Mouse (Mus musculus): ENCODE results near the gene Bicc1.

DNA sequence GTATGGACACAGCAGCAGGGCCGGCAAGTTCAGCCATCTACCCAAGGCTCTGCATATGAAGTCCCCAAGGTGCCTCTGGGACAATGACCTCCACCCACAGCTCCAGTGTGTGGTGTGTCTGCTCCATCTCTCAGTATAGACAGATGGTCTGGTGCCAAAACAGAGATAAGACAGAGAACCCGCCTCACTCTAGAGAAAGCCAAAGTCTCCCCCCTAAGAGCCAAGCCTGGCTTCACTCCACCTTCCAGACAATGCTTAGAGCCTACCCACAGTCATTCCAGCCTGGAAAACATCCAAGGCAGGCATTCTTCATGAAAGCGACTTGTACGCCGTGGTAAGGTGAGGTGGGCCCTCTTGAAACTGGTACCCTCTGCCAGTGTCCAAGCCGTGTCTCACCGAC lies 107.3 kb downstream of the Bicc1 start:
- TF ChIP-seq CTCF (IDR thresholded peaks at IDR 0.05; ENCODE audit: borderline replicate concordance, control insufficient read depth, extremely low read depth, insufficient read depth, low read length, poor library complexity) = no peak
- TF ChIP-seq POLR2A (IDR thresholded peaks at IDR 0.05; ENCODE audit: control insufficient read depth, extremely low read depth, insufficient read depth, low read length, poor library complexity) = no peak
